Mouse (Mus musculus): ENCODE results near the gene Setd5. TPM values are rescaled to one million over a fixed set of nuclear protein-coding genes. Genes with fewer than 3 reads are reported as not detected.
A peak's percentile ranks its signal among the peaks of the same experiment; 100 is the strongest.

Gene Setd5
- 42.6 and 53.4 TPM in 2 replicates for polyA plus RNA-seq (2015; fragmentation: Nextera tagmentation; extraction: Ambion mirVana)

- Histone ChIP-seq H3K27me3 (no peaks in the 10 kb centered on the region), H3K36me3 (no peaks in the 10 kb centered on the region), H3K4me2 (peak within 1 kb of the TSS; percentile 88), H3K4me1 (replicated peaks) (peaks cover 43% of the 10 kb centered on the region), H3K27ac (peak within 1 kb of the TSS; percentile 100), H3K4me3 (peak within 1 kb of the TSS; percentile 69), H3K9ac (peak within 1 kb of the TSS; percentile 97), H3K9me3 (replicated peaks) (no peaks in the 10 kb centered on the region)
- WGBS = 0% methylated on average over 56 of the region's 91 CpGs
- ATAC-seq (replicated peaks; ENCODE audit: insufficient number of reproducible peaks, insufficient read depth, low FRiP score, low read depth) = peak; percentile 91
These were observed at the start of gene Setd5 for GRCm38 (mm10) chr6:113076686-113077516. Gene Setd5, plus strand, starts transcription at chr6:113077365.

- no peaks in the 10 kb centered on the region for H3K4me1 ChIP-seq (replicated peaks)
- no peak overlapping the region for H3K4me2 ChIP-seq
- H3K9me3 ChIP-seq (replicated peaks) = no peaks in the 10 kb centered on the region
- ATAC-seq (replicated peaks; ENCODE audit: insufficient number of reproducible peaks, insufficient read depth, low FRiP score, low read depth) = no peak
- no peak overlapping the region for H3K27ac ChIP-seq
- no peak overlapping the region for H3K9ac ChIP-seq
- 30% methylated on average over 2 of the region's 2 CpGs for WGBS
- no peaks in the 10 kb centered on the region for H3K27me3 ChIP-seq
- no peak overlapping the region for H3K4me3 ChIP-seq
- H3K36me3 ChIP-seq = no peaks in the 10 kb centered on the region
These were observed 49.7 kb upstream of the Setd5 start for GRCm38 (mm10) chr6:113027446-113027845.

- H3K9ac ChIP-seq = no peak overlapping the region
- 57% methylated on average over 3 of the region's 3 CpGs for WGBS
- no peaks in the 10 kb centered on the region for H3K4me1 ChIP-seq (replicated peaks)
- no peak for ATAC-seq (replicated peaks; ENCODE audit: insufficient number of reproducible peaks, insufficient read depth, low FRiP score, low read depth)
- H3K9me3 ChIP-seq (replicated peaks) = no peaks in the 10 kb centered on the region
- no peak overlapping the region for H3K4me2 ChIP-seq
- H3K4me3 ChIP-seq = no peak overlapping the region
- H3K36me3 ChIP-seq = no peaks in the 10 kb centered on the region
- H3K27ac ChIP-seq = no peak overlapping the region
- no peaks in the 10 kb centered on the region for H3K27me3 ChIP-seq
These were observed 48.2 kb upstream of the Setd5 start for GRCm38 (mm10) chr6:113029006-113029405.

GRCm38 (mm10) chr6:113030553-113030952 lies 46.6 kb upstream of the Setd5 start:
- Histone ChIP-seq H3K4me1 (replicated peaks) (no peaks in the 10 kb centered on the region), H3K4me2 (no peak overlapping the region), H3K9ac (no peak overlapping the region), H3K9me3 (replicated peaks) (no peaks in the 10 kb centered on the region), H3K27me3 (no peaks in the 10 kb centered on the region), H3K27ac (no peak overlapping the region), H3K4me3 (no peak overlapping the region), H3K36me3 (no peaks in the 10 kb centered on the region)
- ATAC-seq (replicated peaks; ENCODE audit: insufficient number of reproducible peaks, insufficient read depth, low FRiP score, low read depth) = no peak
- 73% methylated on average over 3 of the region's 3 CpGs for WGBS

- Histone ChIP-seq H3K9ac (no peak overlapping the region), H3K27ac (no peak overlapping the region), H3K4me2 (no peak overlapping the region), H3K4me3 (no peak overlapping the region), H3K36me3 (no peaks in the 10 kb centered on the region), H3K27me3 (no peaks in the 10 kb centered on the region), H3K9me3 (replicated peaks) (no peaks in the 10 kb centered on the region), H3K4me1 (replicated peaks) (no peaks in the 10 kb centered on the region)
- ATAC-seq (replicated peaks; ENCODE audit: insufficient number of reproducible peaks, insufficient read depth, low FRiP score, low read depth) = no peak
- 70% methylated on average over 10 of the region's 10 CpGs for WGBS
These were observed 46.0 kb upstream of the Setd5 start for GRCm38 (mm10) chr6:113030970-113031660.

GRCm38 (mm10) chr6:113032121-113032520 lies 45.0 kb upstream of the Setd5 start:
- H3K4me2 ChIP-seq = no peak overlapping the region
- no peaks in the 10 kb centered on the region for H3K27me3 ChIP-seq
- H3K4me3 ChIP-seq = no peak overlapping the region
- no peak for ATAC-seq (replicated peaks; ENCODE audit: insufficient number of reproducible peaks, insufficient read depth, low FRiP score, low read depth)
- no peaks in the 10 kb centered on the region for H3K36me3 ChIP-seq
- H3K9me3 ChIP-seq (replicated peaks) = no peaks in the 10 kb centered on the region
- no peak overlapping the region for H3K27ac ChIP-seq
- no peak overlapping the region for H3K9ac ChIP-seq
- H3K4me1 ChIP-seq (replicated peaks) = no peaks in the 10 kb centered on the region
- WGBS = 73% methylated on average over 3 of the region's 3 CpGs

GRCm38 (mm10) chr6:113033185-113033584 lies 44.0 kb upstream of the Setd5 start:
- H3K4me3 ChIP-seq = no peak overlapping the region
- WGBS = 79% methylated on average over 2 of the region's 2 CpGs

GRCm38 (mm10) chr6:113034466-113034865 lies 42.7 kb upstream of the Setd5 start:
- Histone ChIP-seq H3K4me3 (no peak overlapping the region), H3K36me3 (no peaks in the 10 kb centered on the region), H3K4me1 (replicated peaks) (peaks cover 9% of the 10 kb centered on the region), H3K4me2 (no peak overlapping the region), H3K9ac (no peak overlapping the region), H3K27me3 (no peaks in the 10 kb centered on the region), H3K9me3 (replicated peaks) (no peaks in the 10 kb centered on the region), H3K27ac (no peak overlapping the region)
- 70% methylated on average over 6 of the region's 6 CpGs for WGBS
- ATAC-seq (replicated peaks; ENCODE audit: insufficient number of reproducible peaks, insufficient read depth, low FRiP score, low read depth) = no peak

More at GRCm38 (mm10) chr6:113033185-113033584, 44.0 kb upstream of the Setd5 start:
- no peaks in the 10 kb centered on the region for H3K36me3 ChIP-seq
- no peaks in the 10 kb centered on the region for H3K27me3 ChIP-seq
- H3K27ac ChIP-seq = no peak overlapping the region
- peaks cover 4% of the 10 kb centered on the region for H3K4me1 ChIP-seq (replicated peaks)
- no peaks in the 10 kb centered on the region for H3K9me3 ChIP-seq (replicated peaks)
- no peak overlapping the region for H3K9ac ChIP-seq
- H3K4me2 ChIP-seq = no peak overlapping the region
- no peak for ATAC-seq (replicated peaks; ENCODE audit: insufficient number of reproducible peaks, insufficient read depth, low FRiP score, low read depth)

- Histone ChIP-seq H3K36me3 (no peaks in the 10 kb centered on the region), H3K4me3 (no peak overlapping the region), H3K27me3 (no peaks in the 10 kb centered on the region), H3K27ac (no peak overlapping the region), H3K9ac (no peak overlapping the region), H3K4me2 (no peak overlapping the region), H3K4me1 (replicated peaks) (peaks cover 9% of the 10 kb centered on the region), H3K9me3 (replicated peaks) (no peaks in the 10 kb centered on the region)
- WGBS = 66% methylated on average over 4 of the region's 4 CpGs
- ATAC-seq (replicated peaks; ENCODE audit: insufficient number of reproducible peaks, insufficient read depth, low FRiP score, low read depth) = no peak
These were observed 40.5 kb upstream of the Setd5 start for GRCm38 (mm10) chr6:113036463-113037175.

GRCm38 (mm10) chr6:113037946-113038734 lies 39.0 kb upstream of the Setd5 start:
- Histone ChIP-seq H3K4me3 (peak overlapping the region; percentile 24; the same call in 1 of the 2 replicates), H3K9me3 (replicated peaks) (no peaks in the 10 kb centered on the region), H3K27me3 (no peaks in the 10 kb centered on the region), H3K4me2 (peak overlapping the region; percentile 54), H3K9ac (0 out of 2 replicates have a peak overlapping the region, but pooled peaks have one; percentile 2), H3K27ac (no peak overlapping the region), H3K4me1 (replicated peaks) (peaks cover 9% of the 10 kb centered on the region), H3K36me3 (no peaks in the 10 kb centered on the region)
- WGBS = 10% methylated on average over 19 of the region's 19 CpGs
- ATAC-seq (replicated peaks; ENCODE audit: insufficient number of reproducible peaks, insufficient read depth, low FRiP score, low read depth) = no peak

Measured in heart, embryonic 15.5 days (tissue).